Mouse (Mus musculus) kidney, adult 2 months (tissue): ENCODE measurements at regions not wholly inside any gene's neighbourhood (a gene's known extent, or its start where the extent isn't known, plus 50 kb on each side); places are given as distances from the start of the nearest gene placed in this dataset.

Experiments used
- DNase-seq: peaks from one replicate; pipeline ENCODE4 v3.0.0; 2021
- H3K27ac ChIP-seq: fragments of 200-500 bp; 2 replicates; pipeline ENCODE4 v1.5.1; 2012; ENCODE audit warnings: low read depth, low read length, control low read depth, inconsistent platforms; ENCODE audit not compliant: insufficient read depth
- H3K27me3 ChIP-seq: fragments of 200-500 bp; replicated peaks from 2 replicates; pipeline ENCODE4 v1.6.1; 2012; ENCODE audit warnings: mild to moderate bottlenecking, moderate library complexity, low read length, inconsistent platforms; ENCODE audit not compliant: control insufficient read depth, insufficient read depth
- H3K36me3 ChIP-seq: fragments of 200-500 bp; 2 replicates; pipeline ENCODE4 v1.6.1; 2012; ENCODE audit warnings: mild to moderate bottlenecking, moderate library complexity, low read length, inconsistent platforms; ENCODE audit not compliant: control insufficient read depth, insufficient read depth
- H3K4me1 ChIP-seq: fragments of 200-500 bp; 2 replicates; pipeline ENCODE4 v1.6.1; 2011; ENCODE audit warnings: low read length; ENCODE audit not compliant: control insufficient read depth, insufficient read depth
- H3K4me3 ChIP-seq: fragments of 200-500 bp; 2 replicates; pipeline ENCODE4 v1.5.1; 2011; ENCODE audit warnings: mild to moderate bottlenecking, low read depth, low read length, control low read depth; ENCODE audit not compliant: insufficient read depth
- CTCF ChIP-seq: fragments of 200-500 bp; conservative IDR thresholded peaks from 2 replicates; pipeline ENCODE4 v1.5.1; 2011; ENCODE audit warnings: low read depth, mild to moderate bottlenecking, control low read depth, low read length, moderate library complexity, mixed read lengths; ENCODE audit not compliant: insufficient read depth, insufficient read length
- POLR2A ChIP-seq: fragments of 200-500 bp; IDR thresholded peaks from one replicate; pipeline ENCODE4 v1.6.1; 2011; ENCODE audit warnings: low read depth, low read length, control low read depth
- WGBS: fragments of 180-500 bp; shearing (Covaris S2); methylation state at CpG from one replicate; pipeline ENCODE4 v1.1.7; 2018; 5-methylcytosine and 5-hydroxymethylcytosine counted together

GRCm38 (mm10) chr9:26060834-26061233, 579.5 kb downstream of the Eepd1 start:
- Histone ChIP-seq H3K27ac (no peak overlapping the region), H3K4me1 (no peaks in the 10 kb centered on the region), H3K4me3 (no peak overlapping the region), H3K27me3 (no peaks in the 10 kb centered on the region), H3K36me3 (no peaks in the 10 kb centered on the region)
- no peak for TF ChIP-seq CTCF
- TF ChIP-seq POLR2A, result no peak
- no peak for DNase-seq

GRCm38 (mm10) chr9:26077057-26077456, 595.7 kb downstream of the Eepd1 start:
- TF ChIP-seq CTCF (no peak), POLR2A (no peak)
- no peak for DNase-seq
- H3K4me3 ChIP-seq, result no peak overlapping the region
- no peaks in the 10 kb centered on the region for H3K36me3 ChIP-seq
- no peaks in the 10 kb centered on the region for H3K4me1 ChIP-seq
- H3K27ac ChIP-seq, result no peak overlapping the region
- no peaks in the 10 kb centered on the region for H3K27me3 ChIP-seq
- whole genome bisulfite sequencing, result 60% methylated on average over 2 of the region's 2 CpGs

GRCm38 (mm10) chr9:26086524-26086923, 605.2 kb downstream of the Eepd1 start:
- DNase-seq, result no peak
- H3K27me3 ChIP-seq, result no peaks in the 10 kb centered on the region; the same call in 1 of the 2 replicates
- no peak overlapping the region for H3K27ac ChIP-seq
- no peak overlapping the region for H3K4me3 ChIP-seq
- no peaks in the 10 kb centered on the region for H3K36me3 ChIP-seq
- no peaks in the 10 kb centered on the region for H3K4me1 ChIP-seq
- no peak for TF ChIP-seq POLR2A
- no peak for TF ChIP-seq CTCF
- 57% methylated on average over 2 of the region's 2 CpGs for WGBS

GRCm38 (mm10) chr9:26092061-26092687, 610.8 kb downstream of the Eepd1 start:
- no peak overlapping the region for H3K4me3 ChIP-seq
- H3K27ac ChIP-seq, result no peak overlapping the region
- H3K4me1 ChIP-seq, result no peaks in the 10 kb centered on the region
- DNase-seq, result no peak
- no peak for TF ChIP-seq POLR2A
- TF ChIP-seq CTCF, result no peak
- no peaks in the 10 kb centered on the region; the same call in 1 of the 2 replicates for H3K27me3 ChIP-seq
- 80% methylated on average over 10 of the region's 10 CpGs for WGBS
- no peaks in the 10 kb centered on the region for H3K36me3 ChIP-seq

GRCm38 (mm10) chr9:26104136-26104535, 622.8 kb downstream of the Eepd1 start:
- no peaks in the 10 kb centered on the region for H3K27me3 ChIP-seq
- no peaks in the 10 kb centered on the region for H3K36me3 ChIP-seq
- WGBS, result 56% methylated on average over 4 of the region's 4 CpGs

GRCm38 (mm10) chr9:26121986-26122385, 611.5 kb upstream of the B3gat1 start:
- no peaks in the 10 kb centered on the region for H3K27me3 ChIP-seq
- 82% methylated on average over 2 of the region's 2 CpGs for WGBS

More at GRCm38 (mm10) chr9:26104136-26104535, 622.8 kb downstream of the Eepd1 start:
- no peaks in the 10 kb centered on the region for H3K4me1 ChIP-seq
- H3K4me3 ChIP-seq, result no peak overlapping the region
- DNase-seq, result no peak
- TF ChIP-seq CTCF (no peak), POLR2A (no peak)
- H3K27ac ChIP-seq, result no peak overlapping the region

GRCm38 (mm10) chr9:26134587-26134986, 598.9 kb upstream of the B3gat1 start:
- TF ChIP-seq CTCF (no peak), POLR2A (no peak)
- WGBS, result 63% methylated on average over 2 of the region's 2 CpGs
- DNase-seq, result no peak
- Histone ChIP-seq H3K36me3 (no peaks in the 10 kb centered on the region), H3K4me1 (no peaks in the 10 kb centered on the region), H3K4me3 (no peak overlapping the region), H3K27ac (no peak overlapping the region), H3K27me3 (no peaks in the 10 kb centered on the region)

More at GRCm38 (mm10) chr9:26121986-26122385, 611.5 kb upstream of the B3gat1 start:
- DNase-seq, result peak; percentile 6
- Histone ChIP-seq H3K27ac (no peak overlapping the region), H3K4me1 (no peaks in the 10 kb centered on the region), H3K4me3 (no peak overlapping the region), H3K36me3 (no peaks in the 10 kb centered on the region)
- TF ChIP-seq POLR2A (no peak), CTCF (no peak)
